Mouse (Mus musculus) midbrain, embryonic 13.5 days (tissue): Measurements from ENCODE around the gene Adamts12. TPM values are rescaled to one million over a fixed set of nuclear protein-coding genes. Genes with fewer than 3 reads are reported as not detected.

Experiments used
- ATAC-seq: fragments of 200-750 bp; cut with Nextera tagmentation; 2 replicates; pipeline ENCODE4 v1.8.0; 2017; ENCODE audit warnings: mild to moderate bottlenecking, moderate TSS enrichment, moderate library complexity
- H3K27ac ChIP-seq: fragments of 300-500 bp; sonication (generic); 2 replicates; pipeline ENCODE4 v1.5.1; 2015; ENCODE audit warnings: inconsistent platforms, mild to moderate bottlenecking, moderate library complexity
- H3K27me3 ChIP-seq: fragments of 300-500 bp; sonication (generic); 2 replicates; pipeline ENCODE4 v1.6.1; 2015; ENCODE audit warnings: mild to moderate bottlenecking, inconsistent platforms
- H3K36me3 ChIP-seq: fragments of 300-500 bp; sonication (generic); 2 replicates; pipeline ENCODE4 v1.6.1; 2015; ENCODE audit warnings: mild to moderate bottlenecking, inconsistent platforms
- H3K4me1 ChIP-seq: fragments of 300-500 bp; sonication (generic); replicated peaks from 2 replicates; pipeline ENCODE4 v1.6.1; 2015; ENCODE audit warnings: inconsistent platforms
- H3K4me2 ChIP-seq: fragments of 300-500 bp; sonication (generic); replicated peaks from 2 replicates; pipeline ENCODE4 v1.6.1; 2015; ENCODE audit warnings: moderate library complexity, mild to moderate bottlenecking, inconsistent platforms
- H3K4me3 ChIP-seq: fragments of 300-500 bp; sonication (generic); replicated peaks from 2 replicates; pipeline ENCODE4 v1.5.1; 2015; ENCODE audit warnings: mild to moderate bottlenecking, inconsistent platforms
- H3K9ac ChIP-seq: fragments of 300-500 bp; sonication (generic); replicated peaks from 2 replicates; pipeline ENCODE4 v1.6.1; 2015; ENCODE audit warnings: mild to moderate bottlenecking, inconsistent platforms
- H3K9me3 ChIP-seq: fragments of 300-500 bp; sonication (generic); 2 replicates; pipeline ENCODE4 v1.6.1; 2016; ENCODE audit warnings: mild to moderate bottlenecking, inconsistent platforms
- WGBS: fragments of 180-500 bp; shearing (Covaris S2); methylation state at CpG from one replicate; pipeline ENCODE4 v1.1.7; 2015; 5-methylcytosine and 5-hydroxymethylcytosine counted together
- polyA plus RNA-seq: library from polyadenylated mRNA; unstranded; fragments of >200 nt; fragmentation: Nextera tagmentation; extraction: Ambion mirVana; gene quantifications from 2 replicates; pipeline ENCODE4 v1.2.1, GENCODE M21; 2015

The Adamts12 gene
- polyA plus RNA-seq, result 1.4 and 1.5 TPM in 2 replicates

GRCm38 (mm10) chr15:11064558-11065411, at the start of gene Adamts12:
Gene Adamts12 (plus strand): TSS chr15:11064790.
- WGBS, result 2% methylated on average over 25 of the region's 25 CpGs
- Histone ChIP-seq H3K27me3 (0 out of 2 replicates have a peak, but pooled peaks cover 4% of the 10 kb centered on the region), H3K4me2 (peak within 1 kb of the TSS; percentile 53), H3K36me3 (no peaks in the 10 kb centered on the region), H3K27ac (0 out of 2 replicates have a peak within 1 kb of the TSS, but pooled peaks have one; percentile 35), H3K9me3 (no peaks in the 10 kb centered on the region), H3K4me1 (peaks cover 25% of the 10 kb centered on the region), H3K4me3 (peak within 1 kb of the TSS; percentile 30), H3K9ac (peak within 1 kb of the TSS; percentile 39; the same call in 1 of the 2 replicates)
- ATAC-seq, result peak; percentile 85

- WGBS, result 26% methylated on average over 2 of the region's 2 CpGs
- ATAC-seq, result no peak
- Histone ChIP-seq H3K4me2 (no peak overlapping the region), H3K9me3 (no peaks in the 10 kb centered on the region), H3K27ac (no peak overlapping the region), H3K27me3 (no peaks in the 10 kb centered on the region), H3K36me3 (no peaks in the 10 kb centered on the region), H3K4me1 (no peaks in the 10 kb centered on the region), H3K9ac (no peak overlapping the region), H3K4me3 (no peak overlapping the region)
These were observed 49.7 kb upstream of the Adamts12 start for GRCm38 (mm10) chr15:11014931-11015330.

GRCm38 (mm10) chr15:11026801-11027561, 37.6 kb upstream of the Adamts12 start:
- 84% methylated on average over 4 of the region's 4 CpGs for WGBS
- no peaks in the 10 kb centered on the region for H3K27me3 ChIP-seq
- H3K36me3 ChIP-seq, result no peaks in the 10 kb centered on the region
- H3K4me3 ChIP-seq, result no peak overlapping the region
- H3K4me2 ChIP-seq, result no peak overlapping the region
- no peak overlapping the region for H3K27ac ChIP-seq
- ATAC-seq, result no peak
- no peaks in the 10 kb centered on the region for H3K4me1 ChIP-seq
- H3K9ac ChIP-seq, result no peak overlapping the region
- no peaks in the 10 kb centered on the region for H3K9me3 ChIP-seq

GRCm38 (mm10) chr15:11030188-11030587, 34.4 kb upstream of the Adamts12 start:
- no peak for ATAC-seq
- H3K9ac ChIP-seq, result no peak overlapping the region
- WGBS, result 72% methylated on average over 3 of the region's 3 CpGs

GRCm38 (mm10) chr15:11035947-11036474, 28.6 kb upstream of the Adamts12 start:
- peak; percentile 15; the same call in 1 of the 2 replicates for ATAC-seq
- Histone ChIP-seq H3K27ac (no peak overlapping the region), H3K36me3 (no peaks in the 10 kb centered on the region), H3K4me3 (peak overlapping the region; percentile 41), H3K27me3 (peaks cover 54% of the 10 kb centered on the region), H3K9me3 (no peaks in the 10 kb centered on the region), H3K4me2 (peak overlapping the region; percentile 64), H3K9ac (no peak overlapping the region), H3K4me1 (peaks cover 25% of the 10 kb centered on the region)
- WGBS, result 3% methylated on average over 34 of the region's 34 CpGs

More at GRCm38 (mm10) chr15:11030188-11030587, 34.4 kb upstream of the Adamts12 start:
- no peak overlapping the region for H3K4me3 ChIP-seq
- H3K27ac ChIP-seq, result no peak overlapping the region
- H3K4me1 ChIP-seq, result no peaks in the 10 kb centered on the region
- H3K36me3 ChIP-seq, result no peaks in the 10 kb centered on the region
- H3K9me3 ChIP-seq, result no peaks in the 10 kb centered on the region
- H3K27me3 ChIP-seq, result peaks cover 16% of the 10 kb centered on the region
- H3K4me2 ChIP-seq, result no peak overlapping the region

GRCm38 (mm10) chr15:11036535-11037375, 27.8 kb upstream of the Adamts12 start:
- WGBS, result 3% methylated on average over 49 of the region's 49 CpGs
- H3K36me3 ChIP-seq, result no peaks in the 10 kb centered on the region
- ATAC-seq, result peak; percentile 50
- peak overlapping the region; percentile 41 for H3K4me3 ChIP-seq
- H3K9ac ChIP-seq, result peak overlapping the region; percentile 45; the same call in 1 of the 2 replicates
- H3K4me1 ChIP-seq, result peaks cover 25% of the 10 kb centered on the region
- peaks cover 54% of the 10 kb centered on the region for H3K27me3 ChIP-seq
- H3K4me2 ChIP-seq, result peak overlapping the region; percentile 64
- no peak overlapping the region for H3K27ac ChIP-seq
- no peaks in the 10 kb centered on the region for H3K9me3 ChIP-seq

GRCm38 (mm10) chr15:11037376-11037695, 27.3 kb upstream of the Adamts12 start:
- ATAC-seq, result peak; percentile 28; the same call in 1 of the 2 replicates
- Histone ChIP-seq H3K27me3 (peaks cover 54% of the 10 kb centered on the region), H3K9me3 (no peaks in the 10 kb centered on the region), H3K27ac (no peak overlapping the region), H3K4me3 (peak overlapping the region; percentile 41), H3K36me3 (no peaks in the 10 kb centered on the region), H3K9ac (peak overlapping the region; percentile 45; the same call in 1 of the 2 replicates), H3K4me2 (peak overlapping the region; percentile 64), H3K4me1 (peaks cover 25% of the 10 kb centered on the region)
- WGBS, result 6% methylated on average over 8 of the region's 8 CpGs

GRCm38 (mm10) chr15:11037711-11038110, 26.9 kb upstream of the Adamts12 start, which contains the start of gene Rxfp3:
Gene Rxfp3 (minus strand): TSS chr15:11037991.
- peak; percentile 13; the same call in 1 of the 2 replicates for ATAC-seq
- Histone ChIP-seq H3K27ac (no peak within 1 kb of the TSS), H3K4me3 (peak within 1 kb of the TSS; percentile 41), H3K36me3 (no peaks in the 10 kb centered on the region), H3K4me2 (peak within 1 kb of the TSS; percentile 64), H3K9ac (peak within 1 kb of the TSS; percentile 45; the same call in 1 of the 2 replicates), H3K27me3 (peaks cover 54% of the 10 kb centered on the region), H3K9me3 (no peaks in the 10 kb centered on the region), H3K4me1 (peaks cover 25% of the 10 kb centered on the region)
- 2% methylated on average over 16 of the region's 16 CpGs for WGBS

- no peak overlapping the region for H3K4me3 ChIP-seq
- H3K9me3 ChIP-seq, result no peaks in the 10 kb centered on the region
- no peaks in the 10 kb centered on the region for H3K36me3 ChIP-seq
- H3K27ac ChIP-seq, result no peak overlapping the region
- no peak overlapping the region for H3K9ac ChIP-seq
- no peak for ATAC-seq
- WGBS, result 3% methylated on average over 12 of the region's 12 CpGs
- H3K4me2 ChIP-seq, result no peak overlapping the region
- H3K27me3 ChIP-seq, result peaks cover 54% of the 10 kb centered on the region
- peaks cover 25% of the 10 kb centered on the region for H3K4me1 ChIP-seq
These were observed 26.1 kb upstream of the Adamts12 start for GRCm38 (mm10) chr15:11038476-11038875.

- no peaks in the 10 kb centered on the region for H3K9me3 ChIP-seq
- peaks cover 39% of the 10 kb centered on the region for H3K27me3 ChIP-seq
- no peaks in the 10 kb centered on the region for H3K36me3 ChIP-seq
- ATAC-seq, result no peak
- no peak overlapping the region for H3K27ac ChIP-seq
- H3K4me3 ChIP-seq, result no peak overlapping the region
- WGBS, result 65% methylated on average over 5 of the region's 5 CpGs
- H3K4me1 ChIP-seq, result peaks cover 25% of the 10 kb centered on the region
- H3K9ac ChIP-seq, result no peak overlapping the region
- H3K4me2 ChIP-seq, result no peak overlapping the region
These were observed 24.5 kb upstream of the Adamts12 start for GRCm38 (mm10) chr15:11040067-11040466.

GRCm38 (mm10) chr15:11041229-11041628, 23.4 kb upstream of the Adamts12 start:
- no peak overlapping the region for H3K4me2 ChIP-seq
- H3K9ac ChIP-seq, result no peak overlapping the region
- H3K36me3 ChIP-seq, result no peaks in the 10 kb centered on the region
- no peaks in the 10 kb centered on the region for H3K9me3 ChIP-seq
- peaks cover 28% of the 10 kb centered on the region for H3K27me3 ChIP-seq
- H3K4me1 ChIP-seq, result peaks cover 17% of the 10 kb centered on the region
- 92% methylated on average over 2 of the region's 2 CpGs for WGBS
- no peak overlapping the region for H3K27ac ChIP-seq
- no peak for ATAC-seq
- no peak overlapping the region for H3K4me3 ChIP-seq
